10 mouse cellular contexts compared by ENCODE assay signal in genomic region chr5:117506406-117506805, GRCm38 (mm10).
DNase-seq lines count a peak whose midpoint lies in the region; ATAC-seq and TF ChIP-seq lines count a peak whose summit lies in the region.
"Had no signal": no experiment of that assay in that cellular context is flagged by ENCODE, and none has a peak within 500 bp of the region (broad histone marks: within the 10 kb centered on the region; RNA-seq: fewer than 3 reads in every experiment).

No protein-coding gene starts in this region.

- 0 out of 2 replicates have a peak, but pooled peaks cover 11% of the 10 kb centered on the region for H3K4me1 ChIP-seq in heart, embryonic 12.5 days (replicated peaks)
- no peaks in the 10 kb centered on the region for H3K4me1 ChIP-seq in bone marrow, adult 2 months (ENCODE audit: control insufficient read depth, insufficient read depth, low read length)
- H3K4me1 ChIP-seq in embryonic fibroblast, embryonic 13.5 days (ENCODE audit: control insufficient read depth, insufficient read depth, low read length): no peaks in the 10 kb centered on the region
- H3K4me1 ChIP-seq in kidney, embryonic 16.5 days (ENCODE audit: insufficient read depth, low read length): no peaks in the 10 kb centered on the region

- no peak overlapping the region for H3K9ac ChIP-seq in heart, embryonic 12.5 days
- H3K9ac ChIP-seq in kidney, embryonic 16.5 days (replicated peaks; ENCODE audit: low read length): no peak overlapping the region
- H3K9ac ChIP-seq: embryonic facial prominence, embryonic 12.5 days; limb, embryonic 12.5 days had no signal

- H3K4me2 ChIP-seq in heart, embryonic 12.5 days: no peak overlapping the region
- H3K4me2 ChIP-seq in kidney, embryonic 16.5 days (replicated peaks; ENCODE audit: low read depth, low read length): no peak overlapping the region
- H3K4me2 ChIP-seq: embryonic facial prominence, embryonic 12.5 days; limb, embryonic 12.5 days had no signal

- H3K9me3 ChIP-seq in heart, embryonic 12.5 days (replicated peaks): no peaks in the 10 kb centered on the region
- H3K9me3 ChIP-seq in kidney, embryonic 16.5 days (ENCODE audit: low read length): no peaks in the 10 kb centered on the region
- H3K9me3 ChIP-seq: embryonic facial prominence, embryonic 12.5 days; limb, embryonic 12.5 days had no signal

- peaks cover 5% of the 10 kb centered on the region; the same call in 1 of the 2 replicates for H3K27me3 ChIP-seq in heart, embryonic 12.5 days (replicated peaks)
- H3K27me3 ChIP-seq in kidney, embryonic 16.5 days (ENCODE audit: insufficient read depth, low read length): no peaks in the 10 kb centered on the region
- H3K27me3 ChIP-seq: embryonic facial prominence, embryonic 12.5 days had no signal

- no peak overlapping the region for H3K27ac ChIP-seq in heart, embryonic 12.5 days (ENCODE audit: poor library complexity, severe bottlenecking)
- no peak overlapping the region for H3K27ac ChIP-seq in bone marrow, adult 2 months (ENCODE audit: control insufficient read depth, insufficient read depth, low read depth, low read length, poor library complexity)
- no peak overlapping the region for H3K27ac ChIP-seq in embryonic fibroblast, embryonic 13.5 days (ENCODE audit: insufficient read depth, low read length)
- H3K27ac ChIP-seq in kidney, embryonic 16.5 days (ENCODE audit: low read length): peak overlapping the region; percentile 70; the same call in 1 of the 2 replicates
- H3K27ac ChIP-seq: embryonic facial prominence, embryonic 12.5 days; limb, embryonic 12.5 days had no signal

- TF ChIP-seq CTCF in bone marrow, adult 2 months (IDR thresholded peaks at IDR 0.05; ENCODE audit: control insufficient read depth, insufficient read depth, low read length): peak; percentile 82
- TF ChIP-seq CTCF in embryonic fibroblast, embryonic 13.5 days (IDR thresholded peaks at IDR 0.05; ENCODE audit: borderline replicate concordance, insufficient read depth, low read length): peak; percentile 76; the same call in 1 of the 2 replicates

- no peak for TF ChIP-seq POLR2A in bone marrow, adult 2 months (IDR thresholded peaks at IDR 0.05; ENCODE audit: borderline replicate concordance, control insufficient read depth, low read depth, low read length)
- no peak for TF ChIP-seq POLR2A in embryonic fibroblast, embryonic 13.5 days (IDR thresholded peaks at IDR 0.05; ENCODE audit: low read depth, low read length)

- WGBS in heart, embryonic 12.5 days: 32% methylated on average over 13 of the region's 13 CpGs
- 33% methylated on average over 13 of the region's 13 CpGs for WGBS in bone marrow, adult 2 months
- WGBS in kidney, embryonic 16.5 days: 26% methylated on average over 13 of the region's 13 CpGs

- H3K36me3 ChIP-seq in heart, embryonic 12.5 days: no peaks in the 10 kb centered on the region
- no peaks in the 10 kb centered on the region for H3K36me3 ChIP-seq in kidney, embryonic 16.5 days (ENCODE audit: insufficient read depth, low read length)
- H3K36me3 ChIP-seq: embryonic facial prominence, embryonic 12.5 days; limb, embryonic 12.5 days had no signal

- no peak for ATAC-seq in heart, embryonic 12.5 days (ENCODE audit: insufficient number of reproducible peaks, low FRiP score)
- ATAC-seq in CD4-positive, CD25-positive, alpha-beta regulatory T cell, adult 4 months: peak; percentile 30
- peak; percentile 36; the same call in 1 of the 2 replicates for ATAC-seq in kidney, embryonic 16.5 days (ENCODE audit: low FRiP score, low TSS enrichment)
- ATAC-seq in megakaryocyte, adult 5-6 weeks (ENCODE audit: poor library complexity, severe bottlenecking): peak; percentile 34; the same call in 1 of the 2 replicates

- peak; percentile 67 for DNase-seq in heart, postnatal 4 days
- DNase-seq in testis, postnatal 10 days (ENCODE audit: low spot score): peak; percentile 84

- H3K4me3 ChIP-seq in heart, embryonic 12.5 days: no peak overlapping the region
- no peak overlapping the region for H3K4me3 ChIP-seq in bone marrow, adult 2 months (replicated peaks; ENCODE audit: control insufficient read depth, low read depth, low read length)
- H3K4me3 ChIP-seq in embryonic fibroblast, embryonic 13.5 days (ENCODE audit: insufficient read depth, low read length): no peak overlapping the region
- no peak overlapping the region for H3K4me3 ChIP-seq in kidney, embryonic 16.5 days (ENCODE audit: low read length)
- H3K4me3 ChIP-seq: embryonic facial prominence, embryonic 12.5 days; limb, embryonic 12.5 days had no signal
